Mouse (Mus musculus): Measurements from ENCODE around the gene Rxfp2. TPM values are rescaled to one million over a fixed set of nuclear protein-coding genes. Genes with fewer than 3 reads are reported as not detected.

Gene Rxfp2
- total and polyA plus RNA-seq, 3 experiments, result 0.16 TPM; not detected in 2

GRCm38 (mm10) chr5:150026509-150027087, 8.1 kb downstream of the Rxfp2 start:
- Histone ChIP-seq H3K4me1 (ENCODE audit: insufficient read depth, low read depth, low read length) (no peaks in the 10 kb centered on the region), H3K27me3 (ENCODE audit: insufficient read depth, low read length) (no peaks in the 10 kb centered on the region), H3K9me3 (replicated peaks) (peaks cover 72% of the 10 kb centered on the region), H3K4me3 (ENCODE audit: low read depth, low read length) (no peak overlapping the region), H3K36me3 (replicated peaks) (no peaks in the 10 kb centered on the region)
- TF ChIP-seq GATA2 (IDR thresholded peaks at IDR 0.05; ENCODE audit: borderline replicate concordance, low read depth, low read length) (no peak), GATA1 (IDR thresholded peaks at IDR 0.05; ENCODE audit: borderline replicate concordance, low read length) (no peak), TAL1 (conservative IDR thresholded peaks at IDR 0.05; ENCODE audit: low read depth, low read length) (no peak), CTCF (IDR thresholded peaks at IDR 0.05; ENCODE audit: low read depth, low read length) (no peak), POLR2AphosphoS5 (IDR thresholded peaks at IDR 0.05; ENCODE audit: insufficient replicate concordance, low read depth, low read length) (no peak)
- ATAC-seq (ENCODE audit: extremely low read depth, insufficient number of reproducible peaks, low FRiP score, poor library complexity, severe bottlenecking), result no peak
- no peak for DNase-seq (ENCODE audit: low spot score)

- Histone ChIP-seq H3K27me3 (ENCODE audit: insufficient read depth, low read length) (no peaks in the 10 kb centered on the region), H3K4me3 (ENCODE audit: low read depth, low read length) (no peak overlapping the region), H3K4me1 (ENCODE audit: insufficient read depth, low read depth, low read length) (no peaks in the 10 kb centered on the region), H3K9me3 (replicated peaks) (peaks cover 67% of the 10 kb centered on the region), H3K36me3 (replicated peaks) (no peaks in the 10 kb centered on the region)
- DNase-seq (ENCODE audit: low spot score), result no peak
- no peak for TF ChIP-seq GATA1 (IDR thresholded peaks at IDR 0.05; ENCODE audit: borderline replicate concordance, low read length)
- no peak for TF ChIP-seq POLR2AphosphoS5 (IDR thresholded peaks at IDR 0.05; ENCODE audit: insufficient replicate concordance, low read depth, low read length)
- TF ChIP-seq TAL1 (conservative IDR thresholded peaks at IDR 0.05; ENCODE audit: low read depth, low read length), result no peak
- TF ChIP-seq GATA2 (IDR thresholded peaks at IDR 0.05; ENCODE audit: borderline replicate concordance, low read depth, low read length), result no peak
- no peak for TF ChIP-seq CTCF (IDR thresholded peaks at IDR 0.05; ENCODE audit: low read depth, low read length)
- no peak for ATAC-seq (ENCODE audit: extremely low read depth, insufficient number of reproducible peaks, low FRiP score, poor library complexity, severe bottlenecking)
Observed at GRCm38 (mm10) chr5:150031201-150031600, 12.7 kb downstream of the Rxfp2 start.

DNA sequence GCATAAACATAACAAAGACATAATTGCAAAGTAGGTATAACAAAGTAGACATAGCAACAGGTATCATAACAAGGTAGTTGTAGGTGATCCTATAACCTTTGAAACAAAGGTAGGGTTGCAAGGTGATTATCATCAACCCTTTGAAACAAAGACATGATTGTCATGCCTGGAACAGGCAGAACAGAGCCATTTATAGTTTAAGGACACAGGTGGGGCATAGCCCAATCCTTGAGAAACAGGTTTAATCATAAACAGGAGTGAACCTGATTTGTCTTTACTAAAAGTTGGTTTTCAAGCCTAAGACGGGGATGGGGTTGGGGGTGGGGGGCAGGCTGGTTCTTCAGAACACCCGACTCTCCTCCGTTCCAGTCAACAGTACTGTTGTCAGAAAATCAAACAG, 13.2 kb downstream of the Rxfp2 start:
- no peaks in the 10 kb centered on the region for H3K27me3 ChIP-seq (ENCODE audit: insufficient read depth, low read length)
- no peak overlapping the region for H3K4me3 ChIP-seq (ENCODE audit: low read depth, low read length)
- no peaks in the 10 kb centered on the region for H3K36me3 ChIP-seq (replicated peaks)
- TF ChIP-seq POLR2AphosphoS5 (IDR thresholded peaks at IDR 0.05; ENCODE audit: insufficient replicate concordance, low read depth, low read length), result no peak
- TF ChIP-seq CTCF (IDR thresholded peaks at IDR 0.05; ENCODE audit: low read depth, low read length), result no peak
- TF ChIP-seq GATA1 (IDR thresholded peaks at IDR 0.05; ENCODE audit: borderline replicate concordance, low read length), result no peak
- DNase-seq (ENCODE audit: low spot score), result no peak
- peaks cover 69% of the 10 kb centered on the region for H3K9me3 ChIP-seq (replicated peaks)
- ATAC-seq (ENCODE audit: extremely low read depth, insufficient number of reproducible peaks, low FRiP score, poor library complexity, severe bottlenecking), result no peak
- no peaks in the 10 kb centered on the region for H3K4me1 ChIP-seq (ENCODE audit: insufficient read depth, low read depth, low read length)

- no peaks in the 10 kb centered on the region for H3K36me3 ChIP-seq (replicated peaks)
- ATAC-seq (ENCODE audit: extremely low read depth, insufficient number of reproducible peaks, low FRiP score, poor library complexity, severe bottlenecking), result no peak
- no peak overlapping the region for H3K4me3 ChIP-seq (ENCODE audit: low read depth, low read length)
- H3K9me3 ChIP-seq (replicated peaks), result peaks cover 69% of the 10 kb centered on the region
- no peak for DNase-seq (ENCODE audit: low spot score)
- H3K4me1 ChIP-seq (ENCODE audit: insufficient read depth, low read depth, low read length), result no peaks in the 10 kb centered on the region
- no peak for TF ChIP-seq TAL1 (conservative IDR thresholded peaks at IDR 0.05; ENCODE audit: low read depth, low read length)
- H3K27me3 ChIP-seq (ENCODE audit: insufficient read depth, low read length), result no peaks in the 10 kb centered on the region
Observed at GRCm38 (mm10) chr5:150032075-150032492, 13.6 kb downstream of the Rxfp2 start.

GRCm38 (mm10) chr5:150036286-150036685, 17.8 kb downstream of the Rxfp2 start:
- Histone ChIP-seq H3K4me3 (ENCODE audit: low read depth, low read length) (no peak overlapping the region), H3K9me3 (replicated peaks) (peaks cover 53% of the 10 kb centered on the region), H3K27me3 (ENCODE audit: insufficient read depth, low read length) (no peaks in the 10 kb centered on the region), H3K4me1 (ENCODE audit: insufficient read depth, low read depth, low read length) (no peaks in the 10 kb centered on the region), H3K36me3 (replicated peaks) (no peaks in the 10 kb centered on the region)
- no peak for ATAC-seq (ENCODE audit: extremely low read depth, insufficient number of reproducible peaks, low FRiP score, poor library complexity, severe bottlenecking)
- DNase-seq (ENCODE audit: low spot score), result no peak
- TF ChIP-seq GATA2 (IDR thresholded peaks at IDR 0.05; ENCODE audit: borderline replicate concordance, low read depth, low read length) (no peak), CTCF (IDR thresholded peaks at IDR 0.05; ENCODE audit: low read depth, low read length) (no peak), TAL1 (conservative IDR thresholded peaks at IDR 0.05; ENCODE audit: low read depth, low read length) (no peak), GATA1 (IDR thresholded peaks at IDR 0.05; ENCODE audit: borderline replicate concordance, low read length) (no peak), POLR2AphosphoS5 (IDR thresholded peaks at IDR 0.05; ENCODE audit: insufficient replicate concordance, low read depth, low read length) (no peak)

DNA sequence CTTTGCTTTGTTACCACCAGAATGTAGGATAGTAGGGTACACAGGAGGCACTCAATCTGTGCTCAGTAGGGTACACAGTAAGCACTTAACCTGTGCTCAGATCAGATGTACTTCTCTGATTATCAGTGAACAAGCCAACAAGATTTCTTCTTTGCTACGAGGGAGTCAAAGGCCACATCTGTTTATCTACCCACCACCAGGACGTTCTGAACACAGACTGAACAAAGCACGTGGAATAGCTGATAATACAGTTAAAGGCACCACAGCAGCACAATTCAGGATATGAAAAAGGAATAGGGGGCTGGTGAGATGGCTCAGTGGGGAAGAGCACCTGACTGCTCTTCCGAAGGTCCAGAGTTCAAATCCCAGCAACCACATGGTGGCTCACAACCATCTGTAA, 18.4 kb downstream of the Rxfp2 start:
- Histone ChIP-seq H3K4me3 (ENCODE audit: low read depth, low read length) (no peak overlapping the region), H3K27me3 (ENCODE audit: insufficient read depth, low read length) (no peaks in the 10 kb centered on the region), H3K4me1 (ENCODE audit: insufficient read depth, low read depth, low read length) (no peaks in the 10 kb centered on the region), H3K36me3 (replicated peaks) (no peaks in the 10 kb centered on the region), H3K9me3 (replicated peaks) (peaks cover 57% of the 10 kb centered on the region)
- ATAC-seq (ENCODE audit: extremely low read depth, insufficient number of reproducible peaks, low FRiP score, poor library complexity, severe bottlenecking), result no peak
- no peak for DNase-seq (ENCODE audit: low spot score)
- TF ChIP-seq TAL1 (conservative IDR thresholded peaks at IDR 0.05; ENCODE audit: low read depth, low read length) (no peak), POLR2AphosphoS5 (IDR thresholded peaks at IDR 0.05; ENCODE audit: insufficient replicate concordance, low read depth, low read length) (no peak), GATA1 (IDR thresholded peaks at IDR 0.05; ENCODE audit: borderline replicate concordance, low read length) (no peak), GATA2 (IDR thresholded peaks at IDR 0.05; ENCODE audit: borderline replicate concordance, low read depth, low read length) (no peak)

GRCm38 (mm10) chr5:150044533-150044932, 26.1 kb downstream of the Rxfp2 start:
- H3K36me3 ChIP-seq (replicated peaks), result no peaks in the 10 kb centered on the region
- no peaks in the 10 kb centered on the region for H3K27me3 ChIP-seq (ENCODE audit: insufficient read depth, low read length)
- no peak for TF ChIP-seq POLR2AphosphoS5 (IDR thresholded peaks at IDR 0.05; ENCODE audit: insufficient replicate concordance, low read depth, low read length)
- no peak for TF ChIP-seq GATA2 (IDR thresholded peaks at IDR 0.05; ENCODE audit: borderline replicate concordance, low read depth, low read length)
- no peak for TF ChIP-seq CTCF (IDR thresholded peaks at IDR 0.05; ENCODE audit: low read depth, low read length)
- H3K4me3 ChIP-seq (ENCODE audit: low read depth, low read length), result no peak overlapping the region
- ATAC-seq (ENCODE audit: extremely low read depth, insufficient number of reproducible peaks, low FRiP score, poor library complexity, severe bottlenecking) (no peak), DNase-seq (ENCODE audit: low spot score) (no peak)
- no peaks in the 10 kb centered on the region for H3K4me1 ChIP-seq (ENCODE audit: insufficient read depth, low read depth, low read length)
- H3K9me3 ChIP-seq (replicated peaks), result peaks cover 51% of the 10 kb centered on the region

All from G1E (cell line).